In genomic region chr15:30029257-30029899, GRCm38 (mm10) we compare ENCODE assay signal across 9 mouse cellular contexts.
A peak's percentile ranks its signal among the peaks of the same experiment; 100 is the strongest.
DNase-seq lines count a peak whose midpoint lies in the region; ATAC-seq and TF ChIP-seq lines count a peak whose summit lies in the region.
"Had no signal": no experiment of that assay in that cellular context is flagged by ENCODE, and none has a peak within 500 bp of the region (broad histone marks: within the 10 kb centered on the region; RNA-seq: fewer than 3 reads in every experiment).

No protein-coding gene starts in this region.

- no peak overlapping the region for H3ac ChIP-seq in C2C12 (ENCODE audit: control insufficient read depth, insufficient read length, low read depth)

- 51% methylated on average over 4 of the region's 4 CpGs for WGBS in lung, postnatal 0 days

- H3K4me2 ChIP-seq in lung, postnatal 0 days (replicated peaks; ENCODE audit: low read depth, low read length): no peak overlapping the region
- H3K4me2 ChIP-seq: hindbrain, embryonic 15.5 days had no signal

- no peaks in the 10 kb centered on the region for H3K79me2 ChIP-seq in C2C12 (ENCODE audit: control insufficient read depth, insufficient read depth)

- TF ChIP-seq CTCF in C2C12 (IDR thresholded peaks at IDR 0.05; ENCODE audit: control insufficient read depth, insufficient read depth, insufficient read length): peak; percentile 50
- peak; percentile 85 for TF ChIP-seq CTCF in lung, postnatal 0 days (IDR thresholded peaks at IDR 0.05)

- no peaks in the 10 kb centered on the region for H3K36me3 ChIP-seq in C2C12 (ENCODE audit: control insufficient read depth, insufficient read depth)
- H3K36me3 ChIP-seq in lung, postnatal 0 days (ENCODE audit: insufficient read depth, low read length): no peaks in the 10 kb centered on the region
- H3K36me3 ChIP-seq: hindbrain, embryonic 15.5 days had no signal

- DNase-seq in MEL-GATA-1-ER (ENCODE audit: extremely low read depth, low read depth): peak; percentile 18
- DNase-seq in cerebellum, adult 9-11 months: peak; percentile 57
- peak; percentile 24 to 87 for DNase-seq in frontal cortex, adult 2 months (ENCODE audit: extremely low spot score in 1 of 2, low spot score in 1 of 2)
- DNase-seq in kidney, postnatal 4 days: peak; percentile 73 to 74
- DNase-seq in lung, postnatal 0 days (ENCODE audit: low spot score): peak; percentile 61
- peak; percentile 76 for DNase-seq in right cerebral cortex, adult 18-20 months
- DNase-seq in natural killer cell, adult 2 months (ENCODE audit: low spot score in 2 of 2): no peak

- H3K4me1 ChIP-seq in lung, postnatal 0 days (ENCODE audit: insufficient read depth, low read depth, low read length): no peaks in the 10 kb centered on the region
- H3K4me1 ChIP-seq: hindbrain, embryonic 15.5 days had no signal

- no peaks in the 10 kb centered on the region for H3K9me3 ChIP-seq in lung, postnatal 0 days (ENCODE audit: low read length)
- H3K9me3 ChIP-seq: hindbrain, embryonic 15.5 days had no signal

- ATAC-seq in lung, postnatal 0 days: no peak

- H3K27me3 ChIP-seq in C2C12 (ENCODE audit: control insufficient read depth, insufficient read depth, insufficient read length): no peaks in the 10 kb centered on the region
- no peaks in the 10 kb centered on the region for H3K27me3 ChIP-seq in lung, postnatal 0 days (replicated peaks; ENCODE audit: insufficient read depth, low read length)
- H3K27me3 ChIP-seq: hindbrain, embryonic 15.5 days had no signal

- no peak for TF ChIP-seq EP300 in lung, postnatal 0 days (IDR thresholded peaks at IDR 0.05)

- no peak overlapping the region for H3K9ac ChIP-seq in lung, postnatal 0 days (replicated peaks; ENCODE audit: low read depth)
- H3K9ac ChIP-seq: hindbrain, embryonic 15.5 days had no signal

- no peaks in the 10 kb centered on the region for H3K79me3 ChIP-seq in C2C12 (ENCODE audit: low read depth)

- H3K4me3 ChIP-seq in C2C12 (ENCODE audit: insufficient read depth, poor library complexity, severe bottlenecking): no peak overlapping the region
- no peak overlapping the region for H3K4me3 ChIP-seq in lung, postnatal 0 days (ENCODE audit: low read depth, low read length)
- H3K4me3 ChIP-seq: hindbrain, embryonic 15.5 days had no signal

- H3K27ac ChIP-seq in lung, postnatal 0 days (ENCODE audit: low read length): no peak overlapping the region
- H3K27ac ChIP-seq: hindbrain, embryonic 15.5 days had no signal

TF ChIP-seq in C2C12, 6 proteins besides CTCF, POLR2A, EP300 and RAD21:
- TF ChIP-seq MAX (IDR thresholded peaks at IDR 0.05) (no peak), FOSL1 (IDR thresholded peaks at IDR 0.05; ENCODE audit: insufficient read depth, low read length, poor library complexity, severe bottlenecking) (no peak), USF1 (IDR thresholded peaks at IDR 0.05; ENCODE audit: low read depth) (no peak), MYOD1 (IDR thresholded peaks at IDR 0.05; ENCODE audit: control insufficient read depth, insufficient read length, low read depth) (no peak), MYOG (IDR thresholded peaks at IDR 0.05; ENCODE audit: control insufficient read depth, extremely low read depth, insufficient read length) (no peak), CEBPB (IDR thresholded peaks at IDR 0.05; ENCODE audit: low read depth) (no peak)

Comparison
In these comparisons a context has a peak if more than half of its experiments do, and no peak if none do; other contexts are left out.
1. DNase-seq: peak in MEL-GATA-1-ER (single experiment), cerebellum, adult 9-11 months (single experiment), frontal cortex, adult 2 months (2 of 2), kidney, postnatal 4 days (2 of 2), lung, postnatal 0 days (single experiment) and right cerebral cortex, adult 18-20 months (single experiment); none in natural killer cell, adult 2 months (0 of 2).